In the genomic region with DNA sequence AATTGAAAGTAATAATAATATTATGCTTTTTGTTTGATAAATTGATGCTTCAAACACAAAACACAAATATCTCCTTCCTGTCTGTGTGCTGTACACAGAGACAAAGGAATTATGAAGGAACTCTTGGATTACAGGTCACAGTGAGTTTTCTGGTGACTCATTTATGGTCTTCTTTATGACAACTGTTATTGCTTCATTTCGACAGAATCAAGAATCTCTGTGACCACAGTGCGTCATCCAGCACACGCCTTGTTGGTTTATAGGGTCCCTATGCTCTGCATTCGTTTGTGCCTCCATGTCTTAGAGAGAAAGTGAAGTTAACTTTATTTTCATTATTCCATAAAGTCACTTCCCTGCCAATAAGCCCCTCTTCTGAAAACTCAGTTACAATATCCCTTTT, we compare ENCODE assay signal across 32 mouse cellular contexts.
"Had no signal": no experiment of that assay in that cellular context is flagged by ENCODE, and none has a peak within 500 bp of the region (broad histone marks: within the 10 kb centered on the region; RNA-seq: fewer than 3 reads in every experiment).

No protein-coding gene starts in this region.

- H3K9ac ChIP-seq: limb, embryonic 12.5 days; limb, embryonic 13.5 days; limb, embryonic 15.5 days; liver, embryonic 12.5 days; liver, embryonic 13.5 days; liver, embryonic 14.5 days; liver, embryonic 15.5 days; liver, postnatal 0 days; lung, embryonic 14.5 days; lung, embryonic 15.5 days; midbrain, embryonic 12.5 days; midbrain, embryonic 13.5 days; midbrain, embryonic 15.5 days; neural tube, embryonic 12.5 days; neural tube, embryonic 13.5 days had no signal

- H3K27me3 ChIP-seq: limb, embryonic 12.5 days; limb, embryonic 13.5 days; limb, embryonic 15.5 days; liver, embryonic 12.5 days; liver, embryonic 13.5 days; liver, embryonic 15.5 days; lung, embryonic 15.5 days; megakaryocyte, embryonic 14.5 days; midbrain, embryonic 12.5 days; midbrain, embryonic 13.5 days; midbrain, embryonic 15.5 days; neural tube, embryonic 12.5 days; neural tube, embryonic 13.5 days had no signal

- H3K4me2 ChIP-seq: limb, embryonic 12.5 days; limb, embryonic 13.5 days; limb, embryonic 15.5 days; liver, embryonic 11.5 days; liver, embryonic 12.5 days; liver, embryonic 13.5 days; liver, embryonic 15.5 days; lung, embryonic 14.5 days; lung, embryonic 15.5 days; midbrain, embryonic 11.5 days; midbrain, embryonic 12.5 days; midbrain, embryonic 13.5 days; midbrain, embryonic 15.5 days; neural tube, embryonic 12.5 days; neural tube, embryonic 13.5 days had no signal

- H3K36me3 ChIP-seq: limb, embryonic 10.5 days; limb, embryonic 12.5 days; limb, embryonic 13.5 days; limb, embryonic 15.5 days; liver, embryonic 12.5 days; liver, embryonic 13.5 days; liver, embryonic 15.5 days; lung, embryonic 15.5 days; midbrain, embryonic 10.5 days; midbrain, embryonic 12.5 days; midbrain, embryonic 13.5 days; midbrain, embryonic 15.5 days; neural tube, embryonic 12.5 days; neural tube, embryonic 13.5 days had no signal

- H3K4me1 ChIP-seq: limb, embryonic 10.5 days; limb, embryonic 12.5 days; limb, embryonic 13.5 days; limb, embryonic 15.5 days; liver, embryonic 12.5 days; liver, embryonic 13.5 days; liver, embryonic 15.5 days; lung, embryonic 15.5 days; megakaryocyte, embryonic 14.5 days; midbrain, embryonic 10.5 days; midbrain, embryonic 12.5 days; midbrain, embryonic 13.5 days; midbrain, embryonic 15.5 days; neural tube, embryonic 12.5 days; neural tube, embryonic 13.5 days had no signal

- ATAC-seq: liver, embryonic 12.5 days; liver, postnatal 0 days; lung, postnatal 0 days; midbrain, embryonic 13.5 days; midbrain, embryonic 15.5 days; midbrain, embryonic 16.5 days had no signal

- H3K9me3 ChIP-seq: limb, embryonic 10.5 days; limb, embryonic 12.5 days; limb, embryonic 13.5 days; limb, embryonic 15.5 days; liver, embryonic 13.5 days; liver, embryonic 15.5 days; lung, embryonic 15.5 days; megakaryocyte, embryonic 14.5 days; midbrain, embryonic 10.5 days; midbrain, embryonic 12.5 days; midbrain, embryonic 13.5 days; midbrain, embryonic 15.5 days; neural tube, embryonic 12.5 days; neural tube, embryonic 13.5 days had no signal

- H3K27ac ChIP-seq: limb, embryonic 10.5 days; limb, embryonic 12.5 days; limb, embryonic 13.5 days; limb, embryonic 15.5 days; liver, embryonic 12.5 days; liver, embryonic 13.5 days; liver, embryonic 14.5 days; liver, embryonic 15.5 days; lung, embryonic 15.5 days; macrophage; midbrain, embryonic 10.5 days; midbrain, embryonic 12.5 days; midbrain, embryonic 13.5 days; midbrain, embryonic 15.5 days; neural tube, embryonic 12.5 days; neural tube, embryonic 13.5 days had no signal

- H3K4me3 ChIP-seq: limb, embryonic 10.5 days; limb, embryonic 12.5 days; limb, embryonic 13.5 days; limb, embryonic 15.5 days; liver, embryonic 12.5 days; liver, embryonic 13.5 days; liver, embryonic 15.5 days; lung, embryonic 15.5 days; megakaryocyte, embryonic 14.5 days; midbrain, embryonic 10.5 days; midbrain, embryonic 12.5 days; midbrain, embryonic 13.5 days; midbrain, embryonic 15.5 days; neural tube, embryonic 12.5 days; neural tube, embryonic 13.5 days had no signal

- DNase-seq: left cerebral cortex, postnatal 4 days; liver; liver, embryonic 13.5 days; liver, postnatal 0 days; lung, adult 18-20 months; lung, adult 2 months; lung, embryonic 14.5 days; lung, postnatal 10 days; lung, postnatal 14 days; lung, postnatal 36 days; lung, postnatal 4 days; midbrain, embryonic 14.5 days had no signal
